Mouse (Mus musculus): Measurements from ENCODE around the gene Cbx5. TPM values are rescaled to one million over a fixed set of nuclear protein-coding genes. Genes with fewer than 3 reads are reported as not detected.

Cbx5 gene
- total and polyA plus RNA-seq, 3 experiments: 94.9 to 171 (median 128) TPM

DNA sequence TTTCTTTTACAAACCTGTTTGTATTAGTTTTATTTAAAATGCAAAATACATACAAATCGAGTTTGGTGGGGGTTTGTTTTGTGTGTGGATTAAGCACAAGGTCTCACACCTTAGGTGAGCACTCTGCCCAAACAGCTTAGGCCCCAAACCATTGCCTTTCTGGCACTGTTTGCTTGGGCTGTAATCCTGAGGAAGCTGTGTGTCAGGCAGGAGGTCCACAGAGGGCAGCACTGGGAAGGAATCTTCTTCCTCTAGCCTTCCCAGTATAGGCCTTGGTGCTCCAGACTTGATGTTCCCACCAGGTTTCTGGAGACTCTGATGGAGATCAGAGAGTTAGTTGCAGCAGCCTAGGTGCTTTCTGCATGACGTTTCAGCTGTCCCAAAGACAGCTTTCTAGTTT lies 45.0 kb upstream of the Cbx5 start:
- TF ChIP-seq SIN3A (IDR thresholded peaks at IDR 0.05; ENCODE audit: low read length) (no peak), CTCF (conservative IDR thresholded peaks at IDR 0.05 in 1 of 2, IDR thresholded peaks at IDR 0.05 in 1 of 2; ENCODE audit: low read depth in 2 of 2, low read length in 2 of 2) (0 out of 4 replicates have a peak, but pooled peaks of 1 of the 2 experiments have one; percentile 1), MYC (IDR thresholded peaks at IDR 0.05; ENCODE audit: low read depth, low read length) (no peak), USF1 (IDR thresholded peaks at IDR 0.05; ENCODE audit: low read depth, low read length) (no peak), USF2 (conservative IDR thresholded peaks at IDR 0.05; ENCODE audit: low read depth, low read length) (no peak), JUN (IDR thresholded peaks at IDR 0.05; ENCODE audit: insufficient read depth, low read depth, low read length) (no peak)
- H3K4me2 ChIP-seq (ENCODE audit: insufficient read depth, low read depth, poor library complexity, severe bottlenecking): no peak overlapping the region
- H3K36me3 ChIP-seq (replicated peaks in 1 of 2; ENCODE audit: control insufficient read depth in 1 of 2, insufficient read depth in 1 of 2, low read length in 1 of 2): peaks cover 16 to 59% of the 10 kb centered on the region in 2 experiments
- dilution Hi-C loops (cut with MboI; ENCODE audit: extremely low pct_ligation_motif_present, extremely low pct_unique_long_range_greater_than_20kb, low sequenced_read_pairs) (no loop called here), in situ Hi-C loops (cut with MboI; ENCODE audit: low pct_ligation_motif_present, low pct_unique_long_range_greater_than_20kb, low sequenced_read_pairs) (loop anchor here (5.0 kb wide), 1 partner anchor 33 kb away; no protein-coding TSS in a partner anchor)
- H3K79me2 ChIP-seq (replicated peaks; ENCODE audit: control insufficient read depth, extremely low read depth, insufficient read depth, poor library complexity, severe bottlenecking): peaks cover 51% of the 10 kb centered on the region
- H3K27ac ChIP-seq (ENCODE audit: insufficient read depth, low read depth): no peak overlapping the region
- H3K4me3 ChIP-seq (replicated peaks in 1 of 3; ENCODE audit: low read depth in 2 of 3, low read length in 2 of 3, poor library complexity in 1 of 3): no peak overlapping the region
- H3K9ac ChIP-seq (ENCODE audit: insufficient read depth, low read depth): no peak overlapping the region
- DNase-seq (ENCODE audit: extremely low read depth): no peak
- no peaks in the 10 kb centered on the region for H3K9me3 ChIP-seq (replicated peaks; ENCODE audit: low read length)
- peaks cover 0 to 41% of the 10 kb centered on the region in 2 experiments; a peak in 2 of 4 replicates for H3K4me1 ChIP-seq (ENCODE audit: control insufficient read depth in 1 of 2, insufficient read depth in 2 of 2)
- H3K27me3 ChIP-seq (replicated peaks): no peaks in the 10 kb centered on the region

DNA sequence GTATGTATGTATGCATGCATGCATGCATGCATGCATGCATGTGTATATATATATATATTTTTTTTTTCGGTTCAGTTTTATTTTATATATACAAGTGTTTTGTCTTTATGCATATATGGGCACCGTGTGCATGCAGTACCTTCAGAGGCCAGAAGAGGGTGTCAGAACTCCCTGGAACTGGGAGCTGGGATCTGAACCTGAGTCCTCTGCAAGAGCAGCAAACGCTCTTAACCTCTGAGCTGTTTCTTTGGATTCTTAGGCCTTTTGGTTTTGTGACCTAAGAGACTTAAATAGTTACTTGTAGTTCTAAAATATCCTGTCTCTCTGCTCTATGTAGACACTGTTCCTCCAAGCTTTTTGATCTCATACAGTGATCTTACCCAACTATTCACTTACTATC lies 44.5 kb upstream of the Cbx5 start:
- Histone ChIP-seq H3K36me3 (replicated peaks in 1 of 2; ENCODE audit: control insufficient read depth in 1 of 2, insufficient read depth in 1 of 2, low read length in 1 of 2) (peaks cover 10 to 56% of the 10 kb centered on the region in 2 experiments), H3K9me3 (replicated peaks; ENCODE audit: low read length) (no peaks in the 10 kb centered on the region), H3K9ac (ENCODE audit: insufficient read depth, low read depth) (no peak overlapping the region), H3K79me2 (replicated peaks; ENCODE audit: control insufficient read depth, extremely low read depth, insufficient read depth, poor library complexity, severe bottlenecking) (peaks cover 46% of the 10 kb centered on the region), H3K4me1 (ENCODE audit: control insufficient read depth in 1 of 2, insufficient read depth in 2 of 2) (peaks cover 0 to 41% of the 10 kb centered on the region in 2 experiments; a peak in 2 of 4 replicates), H3K4me3 (replicated peaks in 1 of 3; ENCODE audit: low read depth in 2 of 3, low read length in 2 of 3, poor library complexity in 1 of 3) (no peak overlapping the region), H3K4me2 (ENCODE audit: insufficient read depth, low read depth, poor library complexity, severe bottlenecking) (no peak overlapping the region), H3K27ac (ENCODE audit: insufficient read depth, low read depth) (no peak overlapping the region), H3K27me3 (replicated peaks) (no peaks in the 10 kb centered on the region)
- in situ Hi-C loops (cut with MboI; ENCODE audit: low pct_ligation_motif_present, low pct_unique_long_range_greater_than_20kb, low sequenced_read_pairs) (loop anchor here (5.0 kb wide), 1 partner anchor 33 kb away; no protein-coding TSS in a partner anchor), dilution Hi-C loops (cut with MboI; ENCODE audit: extremely low pct_ligation_motif_present, extremely low pct_unique_long_range_greater_than_20kb, low sequenced_read_pairs) (no loop called here)
- peak; percentile 68 for DNase-seq (ENCODE audit: extremely low read depth)
- TF ChIP-seq CTCF (conservative IDR thresholded peaks at IDR 0.05 in 1 of 2, IDR thresholded peaks at IDR 0.05 in 1 of 2; ENCODE audit: low read depth in 2 of 2, low read length in 2 of 2) (peak; percentile 78 to 87), RAD21 (IDR thresholded peaks at IDR 0.05; ENCODE audit: low read depth, low read length) (peak; percentile 66), UBTF (IDR thresholded peaks at IDR 0.05; ENCODE audit: low read depth, low read length) (no peak), SMC3 (IDR thresholded peaks at IDR 0.05; ENCODE audit: low read depth, low read length) (peak; percentile 74)

DNA sequence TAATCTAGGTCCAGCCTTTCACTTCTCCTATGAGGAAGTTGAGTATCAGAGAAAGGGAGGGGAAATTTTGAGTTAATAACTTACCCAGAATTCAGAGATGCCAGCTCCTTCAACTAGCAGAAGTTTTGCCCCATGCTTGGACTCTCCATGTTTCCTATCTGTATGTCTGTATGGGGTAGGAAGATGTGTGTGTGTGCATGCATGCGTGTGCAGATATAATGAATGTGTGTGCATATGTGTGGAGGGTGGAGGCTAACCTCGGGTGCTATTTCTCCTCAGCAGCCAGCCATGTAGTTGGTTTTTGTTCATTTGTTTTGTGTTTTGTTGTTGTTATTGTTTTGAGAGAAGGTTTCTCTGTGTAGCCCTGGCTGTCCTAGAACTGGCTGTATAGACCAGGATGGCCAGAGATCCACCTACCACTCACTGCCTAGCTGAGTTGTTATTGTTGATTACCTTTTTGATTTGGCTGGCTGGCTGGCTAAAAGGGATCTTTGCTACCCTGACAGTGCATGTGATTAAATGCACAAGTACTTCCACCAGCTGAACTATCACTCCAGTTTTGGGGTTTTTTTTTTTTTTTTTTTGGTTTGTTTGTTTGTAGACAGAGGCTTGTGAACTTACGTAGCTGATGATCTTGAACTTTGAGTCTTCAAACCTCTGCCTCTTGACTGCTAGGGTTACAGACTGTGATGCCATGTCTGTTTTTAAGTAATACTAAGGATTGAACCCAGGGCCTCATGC lies 42.0 kb upstream of the Cbx5 start:
- H3K36me3 ChIP-seq (replicated peaks in 1 of 2; ENCODE audit: control insufficient read depth in 1 of 2, insufficient read depth in 1 of 2, low read length in 1 of 2): peaks cover 13 to 52% of the 10 kb centered on the region in 2 experiments
- no peaks in the 10 kb centered on the region for H3K27me3 ChIP-seq (replicated peaks)
- H3K4me3 ChIP-seq (replicated peaks in 1 of 3; ENCODE audit: low read depth in 2 of 3, low read length in 2 of 3, poor library complexity in 1 of 3): no peak overlapping the region
- no peak overlapping the region for H3K9ac ChIP-seq (ENCODE audit: insufficient read depth, low read depth)
- in situ Hi-C loops (cut with MboI; ENCODE audit: low pct_ligation_motif_present, low pct_unique_long_range_greater_than_20kb, low sequenced_read_pairs): loop anchor here (5.0 kb wide), 1 partner anchor 36 kb away; no protein-coding TSS in a partner anchor
- no peak for DNase-seq (ENCODE audit: extremely low read depth)
- peaks cover 0 to 48% of the 10 kb centered on the region in 2 experiments; a peak in 2 of 4 replicates for H3K4me1 ChIP-seq (ENCODE audit: control insufficient read depth in 1 of 2, insufficient read depth in 2 of 2)
- no peak for TF ChIP-seq USF2 (conservative IDR thresholded peaks at IDR 0.05; ENCODE audit: low read depth, low read length)
- no peak for TF ChIP-seq MAX (IDR thresholded peaks at IDR 0.05; ENCODE audit: low read length)
- TF ChIP-seq MXI1 (IDR thresholded peaks at IDR 0.05; ENCODE audit: low read depth, low read length): no peak
- no peak for TF ChIP-seq SMC3 (IDR thresholded peaks at IDR 0.05; ENCODE audit: low read depth, low read length)
- no peak for TF ChIP-seq IRF4 (IDR thresholded peaks at IDR 0.05; ENCODE audit: low read depth, low read length)
- no peak for TF ChIP-seq MEF2A (IDR thresholded peaks at IDR 0.05; ENCODE audit: borderline replicate concordance, low read depth, low read length)
- no peak for TF ChIP-seq CTCF (conservative IDR thresholded peaks at IDR 0.05 in 1 of 2, IDR thresholded peaks at IDR 0.05 in 1 of 2; ENCODE audit: low read depth in 2 of 2, low read length in 2 of 2)
- no peak for TF ChIP-seq JUN (IDR thresholded peaks at IDR 0.05; ENCODE audit: insufficient read depth, low read depth, low read length)
- no peak for TF ChIP-seq MAFK (IDR thresholded peaks at IDR 0.05; ENCODE audit: insufficient replicate concordance, low read length)
- TF ChIP-seq TCF12 (IDR thresholded peaks at IDR 0.05; ENCODE audit: low read depth, low read length): no peak
- TF ChIP-seq ELF1 (IDR thresholded peaks at IDR 0.05; ENCODE audit: low read depth, low read length): no peak
- TF ChIP-seq CHD1 (IDR thresholded peaks at IDR 0.05; ENCODE audit: low read depth, low read length): no peak
- no peak for TF ChIP-seq HCFC1 (IDR thresholded peaks at IDR 0.05; ENCODE audit: low read depth, low read length)
- no peak overlapping the region for H3K27ac ChIP-seq (ENCODE audit: insufficient read depth, low read depth)
- dilution Hi-C loops (cut with MboI; ENCODE audit: extremely low pct_ligation_motif_present, extremely low pct_unique_long_range_greater_than_20kb, low sequenced_read_pairs): no loop called here
- peaks cover 60% of the 10 kb centered on the region for H3K79me2 ChIP-seq (replicated peaks; ENCODE audit: control insufficient read depth, extremely low read depth, insufficient read depth, poor library complexity, severe bottlenecking)
- no peak overlapping the region for H3K4me2 ChIP-seq (ENCODE audit: insufficient read depth, low read depth, poor library complexity, severe bottlenecking)
- no peaks in the 10 kb centered on the region for H3K9me3 ChIP-seq (replicated peaks; ENCODE audit: low read length)

Measured in CH12.LX (cell line).